Mouse (Mus musculus) brain, adult 2 months (tissue): Measurements from ENCODE around the gene Csrp1.

Source experiments
- DNase-seq: peaks from one replicate; pipeline ENCODE4 v3.0.0; 2011; ENCODE audit warnings: low read depth, low spot score

Gene Csrp1

GRCm38 (mm10) chr1:135719983-135720382 is at the start of gene Csrp1:
Gene Csrp1 (plus strand): TSS chr1:135720061.
- no peak for DNase-seq

DNA sequence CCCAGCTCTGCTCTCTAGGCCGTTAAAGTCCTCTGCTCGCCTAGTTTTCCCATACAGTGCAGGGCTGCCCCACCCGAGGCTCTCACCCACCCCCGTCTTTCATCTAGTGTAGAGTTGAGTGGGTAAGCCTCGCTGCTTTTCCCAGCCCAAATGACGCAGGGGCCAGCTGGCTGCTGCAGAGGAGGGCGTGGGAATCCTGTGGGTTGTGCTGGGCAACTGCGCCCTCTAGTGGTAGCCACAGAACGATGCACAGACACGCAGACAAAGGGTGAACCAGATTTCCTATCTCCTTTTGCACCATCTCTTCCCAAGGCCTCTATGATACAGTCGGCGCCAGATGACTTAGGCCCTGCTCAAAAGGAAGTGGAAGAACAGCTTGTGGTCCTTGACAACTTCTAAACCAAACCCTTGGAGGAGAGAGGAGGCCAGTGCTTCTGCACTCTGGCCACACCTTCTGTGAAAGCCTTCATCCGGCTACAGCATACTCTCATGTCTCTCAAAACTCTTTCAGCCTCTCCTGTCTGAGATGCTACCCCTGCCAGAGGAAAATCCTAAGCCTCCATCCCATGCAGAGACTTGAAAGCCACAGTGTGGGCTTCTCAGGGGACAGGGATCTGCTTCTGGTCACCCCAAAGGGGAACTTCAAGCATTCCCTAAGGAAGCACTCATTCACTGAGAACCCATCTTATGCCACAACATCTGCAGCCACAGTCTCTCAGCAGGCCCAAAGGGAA is 49.3 kb upstream of the Csrp1 start:
- peak; percentile 95 for DNase-seq

GRCm38 (mm10) chr1:135671406-135671805 is 48.5 kb upstream of the Csrp1 start:
- DNase-seq, result no peak

DNA sequence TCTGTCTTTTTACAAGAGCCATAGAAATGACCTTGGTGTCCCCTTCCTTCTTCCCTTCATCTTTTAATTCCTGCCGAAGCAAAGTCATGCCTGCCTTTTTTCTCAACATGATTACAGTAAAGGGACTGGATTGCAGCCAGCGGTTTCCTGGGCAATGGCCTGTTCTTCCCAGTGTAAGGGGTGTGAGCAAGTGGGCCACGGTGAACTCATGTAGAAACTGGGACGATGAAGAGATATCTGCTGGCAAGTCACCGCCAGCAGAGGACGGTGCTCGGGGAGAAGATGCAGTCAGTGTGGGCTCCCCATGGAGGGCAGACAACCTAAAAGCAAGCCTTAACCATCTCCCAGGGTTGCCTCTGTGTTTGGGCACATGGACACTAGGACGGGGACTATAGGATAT is 47.9 kb upstream of the Csrp1 start:
- DNase-seq, result no peak

- DNase-seq, result no peak
Observed at GRCm38 (mm10) chr1:135672374-135672773, 47.5 kb upstream of the Csrp1 start.

DNA sequence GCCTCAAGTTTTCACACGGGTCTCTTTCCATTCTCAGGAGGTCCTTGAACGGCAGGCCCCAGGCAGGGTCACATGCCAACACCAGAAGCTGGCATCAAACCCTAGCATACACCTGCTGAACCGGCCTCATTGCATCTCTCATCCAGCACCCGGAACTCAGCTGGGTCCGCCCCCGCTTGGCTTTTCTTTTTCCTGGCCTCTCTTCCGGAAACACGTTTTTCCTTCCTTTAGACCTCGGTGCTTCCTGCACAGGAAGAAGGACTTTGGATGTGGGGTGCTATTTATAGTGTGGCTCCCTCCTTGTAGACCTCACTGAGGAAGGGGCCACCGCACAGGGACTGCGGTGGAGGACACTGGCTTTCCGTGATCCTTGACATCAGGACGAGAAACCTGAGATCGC is 46.4 kb upstream of the Csrp1 start:
- no peak for DNase-seq

- no peak for DNase-seq
Observed at GRCm38 (mm10) chr1:135675449-135676129, 44.3 kb upstream of the Csrp1 start.

- no peak for DNase-seq
Observed at GRCm38 (mm10) chr1:135676247-135676646, 43.6 kb upstream of the Csrp1 start.

DNA sequence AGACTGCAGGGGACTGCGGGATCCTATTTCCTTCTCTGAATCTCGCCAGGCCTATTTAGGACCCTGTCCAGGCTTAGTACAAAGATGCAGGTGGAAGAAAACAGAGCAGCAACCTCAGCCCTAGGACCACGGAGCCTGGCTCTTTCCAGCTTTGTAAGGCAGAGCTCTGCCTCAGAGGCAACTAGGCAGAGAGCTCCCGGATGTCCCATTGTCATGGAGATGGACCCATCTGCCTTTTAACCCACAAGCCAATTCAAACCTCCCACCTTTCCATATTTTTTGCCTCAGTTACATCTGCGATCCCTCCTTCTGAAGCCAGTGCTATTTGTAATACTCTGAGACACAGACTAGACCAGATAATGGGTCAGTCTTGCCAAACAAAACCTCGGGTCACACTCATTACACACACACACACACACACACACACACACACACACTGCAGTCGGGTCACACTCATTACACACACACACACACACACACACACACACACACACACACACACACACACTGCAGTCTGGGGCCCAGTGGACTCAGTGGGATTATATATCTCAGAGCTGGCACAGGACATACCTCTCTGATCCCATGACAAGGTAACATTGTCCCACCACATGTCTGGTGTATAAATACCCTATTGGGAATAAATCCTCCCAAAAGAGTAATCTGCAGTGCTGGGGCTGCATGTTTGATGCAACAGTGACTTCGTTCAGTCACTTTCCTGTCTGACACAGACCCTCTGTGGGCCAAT is 42.8 kb upstream of the Csrp1 start:
- peak; percentile 33 for DNase-seq

DNA sequence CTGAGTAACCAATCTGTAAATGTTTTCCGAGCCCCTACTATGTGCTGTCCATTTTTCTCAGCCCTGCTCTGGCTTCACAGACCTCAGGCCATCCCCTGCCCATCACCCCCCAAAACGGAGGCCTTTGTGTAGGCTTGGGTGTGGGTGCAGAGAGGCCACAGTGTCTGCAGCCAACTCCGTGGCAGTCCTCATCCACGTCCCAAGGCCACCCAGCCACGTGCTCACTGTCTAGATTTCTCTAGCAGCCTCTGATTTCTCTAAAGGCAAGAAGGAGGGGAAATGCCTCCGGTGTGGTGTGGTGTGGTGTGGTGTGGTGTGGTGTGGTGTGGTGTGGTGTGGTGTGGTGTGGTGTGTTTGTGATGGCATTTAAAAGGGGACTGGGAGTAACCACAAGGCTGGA is 41.7 kb upstream of the Csrp1 start:
- no peak for DNase-seq

- DNase-seq, result no peak
Observed at GRCm38 (mm10) chr1:135680716-135681115, 39.1 kb upstream of the Csrp1 start.

DNA sequence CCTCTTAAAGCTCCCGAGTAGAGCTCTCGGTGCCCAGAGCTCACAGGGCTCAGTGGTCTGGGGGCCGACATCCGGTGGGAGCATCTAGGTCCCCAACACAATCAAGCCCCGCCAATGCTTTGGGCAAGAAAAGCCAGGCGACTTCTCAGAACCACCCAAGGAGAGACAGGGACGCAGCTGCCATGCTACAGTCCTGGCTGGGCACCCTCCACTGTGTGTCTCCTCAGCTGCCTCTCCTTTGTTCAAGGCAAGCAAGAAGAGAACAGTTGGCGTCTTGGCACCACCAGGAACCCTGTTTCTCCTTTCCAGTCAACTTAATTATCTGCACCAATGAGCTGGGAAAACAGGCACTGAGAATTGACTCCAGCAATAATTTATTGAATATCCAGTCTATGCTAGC is 38.7 kb upstream of the Csrp1 start:
- DNase-seq, result no peak

GRCm38 (mm10) chr1:135684895-135685294 is 35.0 kb upstream of the Csrp1 start:
- DNase-seq, result no peak

DNA sequence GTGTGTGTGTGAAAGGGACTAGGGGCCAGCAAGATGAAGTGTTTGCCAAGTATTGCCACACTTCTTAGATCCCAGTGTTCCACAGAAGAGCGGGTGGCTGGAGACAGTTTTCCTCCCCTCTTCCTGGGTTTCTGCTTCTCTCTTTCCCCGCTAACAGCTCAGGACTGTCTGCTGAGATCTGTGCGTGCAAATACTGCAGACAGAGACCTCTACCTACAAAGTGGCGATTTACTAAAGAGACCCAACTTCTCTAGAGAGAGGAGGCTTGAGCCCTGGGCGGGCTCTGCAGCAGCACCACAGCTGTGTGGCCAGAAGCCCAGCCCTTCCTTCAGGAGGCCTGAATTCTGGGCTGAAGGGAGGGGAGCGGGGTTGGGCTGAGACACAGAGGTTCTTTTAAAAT is 34.5 kb upstream of the Csrp1 start:
- no peak for DNase-seq

- peak; percentile 69 for DNase-seq
Observed at GRCm38 (mm10) chr1:135686792-135687510, 32.9 kb upstream of the Csrp1 start.

GRCm38 (mm10) chr1:135687771-135688492 is 31.9 kb upstream of the Csrp1 start:
- peak; percentile 58 for DNase-seq

- no peak for DNase-seq
Observed at GRCm38 (mm10) chr1:135688686-135689085, 31.2 kb upstream of the Csrp1 start.

- DNase-seq, result no peak
Observed at GRCm38 (mm10) chr1:135690784-135691416, 29.0 kb upstream of the Csrp1 start.

DNA sequence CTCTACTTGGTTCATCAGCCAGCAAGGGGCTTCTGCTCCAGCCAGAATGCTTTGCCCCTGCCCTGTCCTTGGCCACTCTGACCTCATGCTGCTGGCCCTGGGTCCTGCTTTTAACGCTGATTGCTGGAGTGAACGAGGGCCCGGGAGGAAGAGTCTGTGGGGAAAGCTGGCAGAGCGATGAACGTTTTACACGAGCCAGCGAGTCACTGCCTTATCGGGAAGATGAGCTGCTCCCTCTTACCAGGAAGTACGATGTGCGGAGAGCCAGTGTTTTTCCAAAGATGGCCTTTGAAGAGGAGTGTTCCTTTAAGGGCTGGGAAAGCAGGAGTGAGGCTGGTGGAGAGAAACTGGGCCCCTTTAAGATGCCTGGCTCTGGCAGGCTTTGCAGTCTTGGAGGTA is 28.4 kb upstream of the Csrp1 start:
- peak; percentile 63 for DNase-seq

GRCm38 (mm10) chr1:135694181-135694580 is 25.7 kb upstream of the Csrp1 start:
- peak; percentile 69 for DNase-seq

GRCm38 (mm10) chr1:135697462-135697861 is 22.4 kb upstream of the Csrp1 start:
- no peak for DNase-seq
